Mouse (Mus musculus) WW6 (cell line): ENCODE data around the gene Taar4.
A peak's percentile ranks its signal among the peaks of the same experiment; 100 is the strongest.

Experiments used
- DNase-seq: peaks from one replicate; pipeline ENCODE4 v3.0.0-alpha.2; 2013; ENCODE audit warnings: low read depth, low spot score

The Taar4 gene

DNA sequence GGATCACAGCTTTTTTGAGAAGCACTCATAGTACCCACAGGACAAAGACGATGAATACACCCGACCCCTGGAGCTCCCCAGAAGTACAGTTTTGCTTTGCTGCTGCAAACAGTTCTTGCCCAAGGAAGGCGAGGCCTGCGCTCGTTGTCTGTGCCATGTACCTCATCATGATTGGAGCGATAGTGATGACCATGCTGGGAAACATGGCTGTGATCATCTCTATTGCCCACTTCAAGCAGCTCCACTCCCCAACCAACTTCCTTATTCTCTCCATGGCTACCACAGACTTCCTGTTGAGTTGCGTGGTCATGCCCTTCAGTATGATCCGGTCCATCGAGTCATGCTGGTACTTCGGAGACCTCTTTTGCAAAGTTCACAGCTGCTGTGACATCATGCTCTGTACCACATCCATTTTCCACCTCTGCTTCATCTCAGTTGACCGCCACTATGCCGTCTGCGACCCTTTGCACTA, at the start of gene Taar4:
Taar4 (plus strand) TSS at position 51 of the 472 bp plus-strand sequence.
- DNase-seq = no peak

DNA sequence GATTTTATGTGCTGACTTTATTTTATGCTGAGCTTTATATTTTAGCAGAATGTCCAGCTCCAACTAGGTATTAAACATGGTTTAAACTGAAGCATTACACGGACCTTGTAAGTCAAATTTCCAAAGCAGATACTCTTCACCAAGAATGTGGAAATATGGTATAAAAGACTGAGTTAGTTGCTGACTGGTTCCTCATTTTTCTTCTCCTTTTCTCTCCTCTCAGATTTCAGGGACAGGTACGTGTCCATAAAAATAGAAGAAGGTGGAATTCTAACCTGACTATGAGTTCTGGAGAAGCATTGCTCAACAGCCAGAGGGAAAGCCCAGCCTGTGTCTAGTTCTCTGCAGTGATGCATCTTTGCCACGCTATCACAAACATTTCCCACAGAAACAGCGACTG, 40.2 kb upstream of the Taar4 start, which contains the start of gene Taar1:
Taar1 (plus strand) TSS at position 301 of the 400 bp plus-strand sequence.
- DNase-seq = no peak

DNA sequence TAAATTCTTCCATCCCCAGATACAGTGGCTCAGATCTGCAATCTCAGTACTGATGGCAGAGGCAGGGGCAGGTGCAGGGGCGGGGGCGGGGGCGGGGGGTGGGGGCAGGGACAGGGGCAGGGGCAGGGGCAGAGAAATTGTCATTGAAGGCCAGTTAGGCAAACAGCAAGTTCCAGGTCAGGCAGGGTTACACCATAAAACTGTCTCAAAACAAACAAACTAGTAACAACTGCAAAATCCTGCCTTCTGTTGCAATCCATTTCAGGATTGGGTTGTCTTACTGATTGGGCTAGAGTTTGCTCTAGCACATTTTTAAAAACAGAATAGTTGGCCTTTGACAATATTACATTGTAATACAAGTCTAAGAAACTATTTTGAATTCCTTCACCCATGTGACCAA, 37.8 kb upstream of the Taar4 start:
- DNase-seq = no peak

DNA sequence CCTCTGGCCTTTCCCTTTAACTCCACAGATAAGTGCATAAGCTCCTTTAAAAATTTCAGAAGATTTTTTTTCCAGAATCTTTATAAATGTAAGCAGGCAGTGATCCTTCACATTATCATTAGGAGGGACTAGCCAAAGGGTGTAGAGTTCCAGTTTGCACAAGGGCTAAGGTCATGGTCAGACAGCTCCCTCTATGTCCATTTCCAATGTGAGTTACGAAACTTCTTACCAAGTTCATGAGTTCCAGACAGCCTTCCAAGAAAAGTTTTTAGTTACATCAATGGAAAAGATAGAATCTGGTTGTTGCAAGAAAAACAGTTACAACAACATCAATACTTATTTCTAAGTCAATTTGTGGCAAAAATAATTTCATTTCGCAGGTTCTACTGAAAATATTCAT, 36.4 kb upstream of the Taar4 start:
- no peak for DNase-seq

DNA sequence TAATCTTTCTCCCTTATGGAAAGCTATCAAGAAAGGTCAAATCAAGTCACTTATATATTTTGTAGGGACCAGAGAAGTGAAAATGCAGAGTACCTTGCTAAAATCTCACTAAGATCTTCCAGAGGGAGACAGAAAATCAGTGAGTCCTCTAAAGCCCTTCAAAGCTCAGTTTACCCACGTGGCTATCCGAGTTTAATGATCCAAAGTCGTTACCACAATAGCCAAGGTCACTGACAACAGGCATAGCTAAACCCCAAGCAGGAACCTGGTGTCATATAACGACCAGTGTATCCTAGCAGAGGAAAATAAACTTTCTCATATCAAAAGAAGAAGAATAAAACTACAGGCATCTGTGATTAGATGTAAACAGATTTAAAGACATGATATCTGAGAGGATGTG, 22.7 kb upstream of the Taar4 start:
- DNase-seq = no peak

DNA sequence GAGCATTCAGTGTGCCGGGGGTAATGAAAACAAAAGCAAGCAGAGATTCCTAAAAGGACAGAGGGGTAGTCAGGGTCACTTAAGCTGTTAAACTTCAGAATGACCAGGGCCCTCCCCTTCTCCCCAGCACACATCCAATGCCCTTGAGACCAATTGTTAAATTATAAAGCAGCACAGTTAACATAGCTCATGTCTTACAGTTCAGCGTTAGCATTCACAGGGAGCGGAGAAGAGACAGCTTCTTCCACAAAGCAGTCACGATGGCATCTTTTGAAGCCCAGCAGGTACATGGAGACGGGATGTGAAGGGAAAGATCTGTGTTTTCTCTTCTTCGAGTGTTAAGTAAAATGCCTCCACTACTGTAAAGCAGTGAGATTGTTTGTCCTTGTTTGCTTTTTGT, 22.0 kb upstream of the Taar4 start, which contains the start of gene Taar2:
Taar2 (plus strand) TSS at position 261 of the 400 bp plus-strand sequence.
- no peak for DNase-seq

DNA sequence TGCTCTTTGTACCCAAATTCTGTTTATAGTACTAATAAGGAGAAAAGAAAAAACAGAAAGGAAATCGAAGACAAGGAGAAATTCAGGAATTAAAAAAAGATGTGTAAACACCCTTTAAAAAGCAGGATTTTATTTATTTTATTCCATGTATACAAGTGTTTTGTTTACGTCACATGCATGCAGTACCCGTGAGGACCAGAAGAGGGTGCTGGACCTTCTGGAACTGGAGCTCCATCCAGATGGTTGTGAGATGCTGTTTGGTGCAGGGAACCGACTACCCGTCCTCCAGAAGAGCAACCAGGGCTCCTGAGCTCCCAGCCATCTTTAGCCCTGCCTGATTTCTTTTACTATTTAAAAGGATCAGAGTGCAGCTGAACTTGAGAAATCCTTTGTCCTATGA, 17.8 kb upstream of the Taar4 start:
- DNase-seq = peak; percentile 38

DNA sequence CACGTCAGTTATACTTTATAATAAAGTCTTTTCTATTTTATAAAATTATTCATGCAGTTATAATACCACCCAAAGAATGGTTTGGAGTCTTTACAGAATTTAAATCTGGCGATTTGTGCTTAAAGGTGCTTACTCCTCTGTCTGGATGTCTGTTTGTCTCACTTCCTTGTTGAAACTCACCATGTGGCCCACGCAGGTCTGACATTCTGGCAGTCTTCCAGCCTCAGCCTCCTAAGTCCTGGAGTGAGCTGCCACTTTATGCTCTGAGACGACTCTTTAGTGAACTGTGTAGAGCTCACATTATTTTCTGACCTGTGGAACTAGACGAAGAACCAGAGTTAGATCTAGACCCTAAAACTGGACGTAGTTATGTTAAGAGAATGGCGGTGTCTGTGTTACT, 12.3 kb upstream of the Taar4 start:
- DNase-seq = no peak

DNA sequence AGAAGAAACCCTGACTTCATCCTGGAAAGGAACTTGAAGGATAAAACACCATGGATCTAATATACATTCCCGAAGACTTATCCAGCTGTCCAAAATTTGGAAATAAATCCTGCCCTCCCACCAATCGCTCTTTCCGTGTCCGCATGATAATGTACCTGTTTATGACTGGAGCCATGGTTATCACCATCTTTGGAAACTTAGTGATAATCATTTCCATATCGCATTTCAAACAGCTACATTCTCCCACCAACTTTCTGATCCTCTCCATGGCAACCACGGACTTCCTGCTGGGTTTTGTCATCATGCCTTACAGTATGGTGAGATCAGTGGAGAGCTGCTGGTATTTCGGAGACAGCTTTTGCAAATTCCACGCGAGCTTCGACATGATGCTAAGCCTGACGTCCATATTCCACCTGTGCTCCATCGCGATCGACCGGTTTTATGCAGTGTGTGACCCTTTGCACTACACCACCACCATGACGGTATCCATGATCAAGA, 10.7 kb upstream of the Taar4 start, which contains the start of gene Taar3:
Taar3 (plus strand) TSS at position 51 of the 498 bp plus-strand sequence.
- DNase-seq = no peak

DNA sequence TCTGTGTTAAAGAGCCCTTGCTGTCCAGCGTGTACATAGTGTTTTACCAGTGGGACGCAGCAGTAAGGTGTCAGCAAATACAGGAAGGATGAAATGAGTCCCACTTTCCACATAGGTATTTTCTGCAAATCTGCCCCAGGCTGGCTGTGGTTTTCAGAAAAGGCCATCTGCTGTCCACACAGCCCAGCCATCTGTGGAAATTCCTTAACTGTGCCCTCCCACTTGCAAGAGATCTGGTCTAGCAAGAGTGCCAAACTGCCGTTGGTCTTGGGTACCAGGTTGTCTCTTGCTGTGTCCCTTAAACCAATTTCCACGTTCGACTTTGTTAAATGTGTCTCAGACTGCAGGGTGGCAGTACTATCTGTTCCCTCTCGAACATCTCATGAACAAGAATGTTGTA, 8.6 kb upstream of the Taar4 start:
- no peak for DNase-seq

DNA sequence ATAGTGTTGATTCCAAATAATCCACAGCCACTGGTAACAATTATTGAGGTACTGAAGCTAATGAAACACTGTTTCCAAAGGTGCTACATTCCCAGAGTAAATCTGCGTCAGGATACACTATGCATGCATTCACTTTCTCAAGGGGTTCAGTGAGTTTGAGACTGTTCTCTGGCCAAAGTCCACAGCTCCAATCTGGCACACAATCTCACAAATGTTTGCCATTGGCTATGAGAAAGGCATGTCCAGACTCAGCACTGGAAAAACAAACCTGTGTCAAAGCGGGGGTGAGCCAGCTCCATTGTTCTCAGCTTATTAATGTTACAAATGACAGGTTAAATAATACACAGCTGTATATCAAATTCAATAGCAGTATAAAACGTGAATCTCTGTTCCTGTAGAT, 1.2 kb upstream of the Taar4 start:
- no peak for DNase-seq

DNA sequence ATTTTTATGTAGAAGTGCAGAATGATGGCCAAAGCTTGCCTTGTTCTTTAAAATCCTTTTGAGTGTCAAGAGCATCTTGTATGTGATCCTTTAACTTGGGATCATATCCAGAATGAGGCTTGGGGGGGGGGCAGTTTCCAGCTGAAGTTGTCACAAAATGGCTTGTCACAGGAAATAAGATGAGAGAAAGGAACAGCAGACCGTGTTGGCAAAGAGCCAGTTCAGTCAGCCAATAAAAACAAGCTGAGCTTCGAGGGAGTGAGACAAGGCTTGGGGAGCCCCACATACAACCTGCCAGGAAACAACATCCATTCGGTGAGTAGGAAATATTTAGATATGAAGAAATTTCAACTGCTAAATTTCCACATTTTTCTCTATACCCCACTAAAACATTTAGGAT, 3.1 kb downstream of the Taar4 start:
- DNase-seq = no peak

DNA sequence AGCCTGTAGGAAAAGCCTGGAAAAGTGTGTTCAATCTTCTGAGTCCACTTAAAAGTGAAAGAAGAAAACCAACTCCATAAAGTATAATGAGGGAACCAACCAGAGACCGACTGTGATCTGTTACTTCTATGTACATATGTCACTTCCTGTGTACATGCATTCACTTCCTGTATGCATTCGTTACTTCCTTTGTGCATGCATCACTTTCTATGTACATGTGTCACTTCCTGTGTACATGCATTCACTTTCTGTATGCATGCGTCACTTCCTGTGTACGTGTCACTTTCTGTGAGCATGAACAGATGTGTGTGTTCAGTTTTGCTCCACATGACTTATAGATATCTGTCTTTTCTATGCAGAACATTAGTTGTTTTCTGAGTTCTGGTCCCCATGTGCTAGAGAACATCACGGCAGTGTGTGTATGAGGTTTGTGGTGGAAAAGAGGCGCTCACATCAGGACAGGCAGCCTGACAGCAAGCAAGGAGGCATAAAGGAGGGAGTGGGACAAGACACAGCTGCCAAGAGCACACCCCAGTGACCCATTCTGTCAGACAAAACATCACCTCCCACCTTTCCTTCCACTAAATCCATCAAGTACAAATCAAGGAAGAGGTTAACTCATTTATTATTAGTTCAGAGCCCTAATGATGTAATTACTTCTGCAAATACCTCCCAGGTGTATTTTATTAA, 4.8 kb downstream of the Taar4 start:
- DNase-seq = no peak

DNA sequence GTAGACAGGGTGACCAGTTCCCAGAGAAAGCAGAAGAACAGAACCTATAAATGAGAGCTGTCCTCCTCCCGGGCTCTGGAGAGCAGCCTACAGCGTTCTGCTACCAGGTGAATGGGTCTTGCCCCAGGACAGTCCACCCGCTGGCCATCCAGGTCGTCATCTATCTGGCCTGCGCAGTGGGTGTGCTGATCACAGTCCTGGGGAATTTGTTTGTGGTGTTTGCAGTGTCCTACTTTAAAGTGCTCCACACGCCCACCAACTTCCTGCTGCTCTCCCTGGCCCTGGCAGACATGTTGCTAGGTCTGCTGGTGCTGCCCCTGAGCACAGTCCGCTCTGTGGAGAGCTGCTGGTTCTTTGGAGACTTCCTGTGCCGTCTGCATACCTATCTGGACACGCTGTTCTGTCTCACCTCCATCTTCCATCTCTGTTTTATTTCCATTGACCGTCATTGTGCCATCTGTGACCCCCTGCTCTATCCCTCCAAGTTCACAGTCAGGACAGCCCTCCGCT, 10.4 kb downstream of the Taar4 start, which contains the start of gene Taar5:
Taar5 (plus strand) TSS at position 51 of the 510 bp plus-strand sequence.
- DNase-seq = no peak

DNA sequence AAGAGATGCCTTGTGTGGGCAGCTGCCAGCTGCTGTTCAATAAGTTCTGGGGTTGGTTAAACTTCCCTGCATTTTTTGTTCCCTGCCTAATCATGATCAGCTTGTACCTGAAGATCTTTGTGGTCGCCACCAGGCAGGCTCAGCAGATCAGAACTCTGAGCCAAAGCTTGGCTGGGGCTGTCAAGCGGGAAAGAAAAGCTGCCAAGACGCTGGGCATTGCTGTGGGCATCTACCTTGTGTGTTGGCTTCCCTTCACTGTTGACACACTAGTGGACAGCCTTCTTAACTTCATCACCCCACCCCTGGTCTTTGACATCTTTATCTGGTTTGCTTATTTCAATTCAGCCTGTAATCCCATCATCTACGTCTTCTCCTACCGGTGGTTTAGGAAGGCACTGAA, 11.0 kb downstream of the Taar4 start:
- no peak for DNase-seq

DNA sequence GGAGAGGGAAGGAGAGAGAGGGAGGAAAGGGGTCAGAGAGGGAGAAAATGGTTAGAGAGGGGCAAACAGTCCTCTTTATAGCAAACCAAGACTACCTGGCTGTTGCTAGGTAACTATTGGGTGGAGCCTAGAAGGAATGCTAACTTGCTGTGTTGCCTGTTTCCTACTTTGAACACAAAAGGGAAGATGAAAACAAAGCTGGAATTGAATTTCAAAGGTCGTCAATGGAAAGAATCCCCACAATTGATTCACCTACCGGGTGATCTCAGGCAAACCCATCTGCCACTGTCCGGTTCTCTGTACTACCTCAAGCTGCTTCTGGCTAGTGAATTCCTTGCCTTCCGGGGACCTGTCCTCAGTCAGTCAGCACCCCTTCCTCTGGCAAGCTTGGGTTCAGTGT, 17.7 kb downstream of the Taar4 start:
- DNase-seq = peak; percentile 7

DNA sequence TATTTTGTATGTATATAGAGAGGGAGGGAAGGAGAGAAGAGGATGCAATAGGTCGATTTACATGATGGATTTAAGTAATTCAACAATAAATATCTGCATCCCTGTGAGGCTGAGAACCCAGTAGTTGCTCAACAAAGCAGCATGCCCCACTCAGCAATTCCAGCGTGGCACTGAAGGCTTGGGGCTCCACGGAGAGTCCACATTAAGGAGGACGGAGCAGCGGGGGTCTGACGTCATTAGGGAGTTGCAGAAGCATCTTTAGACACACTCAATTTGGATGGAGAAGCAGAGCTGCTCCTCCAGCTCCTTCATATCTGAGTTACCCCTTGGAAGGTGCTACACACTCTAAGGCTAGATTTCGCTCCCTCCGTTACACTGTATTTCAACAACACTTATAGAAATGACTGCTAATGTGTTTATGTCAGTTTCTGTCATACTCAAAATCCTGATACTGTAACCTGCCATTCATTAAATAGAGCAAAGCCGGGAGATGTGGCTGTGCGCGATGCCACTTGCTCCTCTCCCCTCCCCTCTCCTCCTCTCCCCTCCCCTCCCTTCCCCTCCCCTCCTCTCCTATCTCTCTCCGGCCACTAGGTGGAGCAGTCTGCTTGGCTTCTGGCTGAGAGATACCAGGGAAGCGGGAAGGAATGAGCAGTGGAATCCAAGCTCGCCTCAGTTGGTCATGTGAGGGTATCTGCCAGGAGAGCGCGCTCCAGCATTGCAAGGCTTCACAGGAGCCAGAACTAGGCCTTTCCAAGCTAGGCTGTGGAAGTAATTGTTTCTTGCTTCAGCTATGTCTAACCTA, 18.8 kb downstream of the Taar4 start:
- DNase-seq = peak; percentile 59

DNA sequence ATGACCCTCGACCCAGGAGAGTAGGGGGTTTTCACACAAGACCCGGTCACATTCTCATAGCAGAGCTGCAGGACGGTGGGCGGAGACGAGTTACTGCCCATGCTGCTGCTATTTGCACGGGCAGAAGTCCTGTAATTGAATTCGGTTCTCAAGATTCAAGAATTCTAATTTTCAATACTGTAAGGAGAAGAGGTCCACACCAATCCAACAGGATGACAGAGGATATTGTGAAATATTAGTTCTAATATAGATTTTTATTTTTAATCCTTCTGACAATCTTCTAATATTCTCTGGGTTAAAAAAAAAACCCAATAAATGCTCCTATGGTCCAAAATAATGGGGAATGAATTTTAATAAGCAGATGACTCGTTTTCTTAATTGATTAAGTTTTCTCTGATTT, 25.3 kb downstream of the Taar4 start, which contains the start of gene Taar6:
Taar6 (minus strand) TSS at position 101 of the 400 bp plus-strand sequence.
- DNase-seq = no peak

DNA sequence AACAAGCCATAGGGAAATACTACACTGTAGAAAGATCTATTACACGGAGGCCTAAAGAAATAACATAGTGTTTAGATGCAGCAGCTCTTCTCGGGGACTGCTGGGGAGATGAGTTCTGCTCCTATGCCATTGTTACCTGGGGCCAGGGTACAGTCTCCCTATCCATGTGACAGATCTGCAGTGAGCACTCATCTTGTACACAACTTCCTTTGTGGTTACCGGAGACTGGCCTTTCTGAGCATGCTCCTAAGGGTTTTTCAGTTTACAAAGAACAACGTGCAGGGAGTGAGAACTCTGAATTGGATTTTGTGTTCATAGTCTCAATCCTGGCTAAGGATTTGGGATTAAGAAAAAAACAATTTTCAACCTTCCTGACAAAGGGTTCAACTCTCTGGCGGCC, 26.1 kb downstream of the Taar4 start:
- no peak for DNase-seq

DNA sequence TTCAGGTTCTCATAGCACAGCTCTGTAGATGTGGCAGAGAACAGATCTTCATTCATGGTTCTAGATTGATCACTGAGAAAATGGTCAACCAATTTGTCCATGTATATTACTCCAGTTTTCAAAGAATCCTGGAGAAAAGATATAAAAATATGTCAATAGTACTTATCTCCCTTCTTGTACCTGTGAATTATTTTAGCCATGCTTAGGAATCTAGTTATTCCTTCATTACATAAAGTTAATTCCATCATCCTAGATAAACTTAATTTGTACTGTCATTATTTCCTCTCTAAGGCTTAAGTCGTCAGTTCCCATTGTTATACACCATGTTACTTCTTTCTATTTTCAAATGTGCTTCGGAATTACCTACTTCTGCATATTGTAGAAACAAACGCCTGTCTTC, 33.1 kb downstream of the Taar4 start, which contains the start of gene Taar7a:
Taar7a (minus strand) TSS at position 101 of the 400 bp plus-strand sequence.
- DNase-seq = no peak

DNA sequence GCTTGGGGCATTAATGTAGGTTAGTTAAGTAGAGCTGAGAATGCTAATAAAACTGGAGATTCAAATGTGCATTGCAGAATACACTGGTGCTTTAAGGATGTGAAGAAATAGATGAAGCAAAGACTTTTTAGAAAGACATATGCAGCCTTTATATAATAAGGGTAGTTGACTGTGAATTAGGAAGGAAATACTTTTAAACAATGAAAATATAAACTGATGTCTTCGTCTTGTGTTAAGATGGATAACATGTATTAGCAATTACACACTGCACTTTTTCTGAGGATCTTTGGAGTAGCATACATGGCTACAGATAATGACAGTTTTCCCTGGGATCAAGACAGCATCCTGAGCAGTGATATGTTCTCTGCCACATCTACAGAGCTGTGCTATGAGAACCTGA, 39.3 kb downstream of the Taar4 start, which contains the start of gene Taar7b:
Taar7b (plus strand) TSS at position 301 of the 400 bp plus-strand sequence.
- DNase-seq = no peak

DNA sequence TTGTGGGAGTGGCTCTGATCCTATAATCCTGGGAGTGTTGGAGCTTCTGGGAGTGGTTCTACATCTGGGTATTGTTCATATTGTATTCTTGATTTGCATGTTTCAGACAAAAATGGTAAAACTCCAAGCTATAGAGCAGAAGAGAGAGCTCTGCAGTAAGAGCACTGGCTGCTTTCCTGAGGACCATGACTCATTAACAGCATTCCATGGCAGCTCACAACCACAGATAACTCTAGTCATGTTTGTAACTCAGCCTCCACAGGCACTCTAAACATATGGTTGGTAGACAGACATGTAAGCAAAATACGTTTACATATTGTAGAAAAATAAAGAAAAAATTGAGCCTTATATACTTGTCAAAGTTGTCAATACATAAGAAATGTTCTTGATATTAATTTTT, 46.1 kb downstream of the Taar4 start:
- DNase-seq = no peak
